Mouse (Mus musculus) gonadal fat pad, adult 2 months (tissue): ENCODE results near the gene Gm20388. TPM values are rescaled to one million over a fixed set of nuclear protein-coding genes. Genes with fewer than 3 reads are reported as not detected.

Experiments used
- DNase-seq: peaks from one replicate; pipeline ENCODE4 v3.0.0-alpha.2; 2012; ENCODE audit warnings: low read depth
- polyA plus RNA-seq: library from polyadenylated mRNA; depleted of rRNA; stranded (reverse); fragments of >200 nt; gene quantifications from 2 replicates; pipeline ENCODE4 v1.2.3, GENCODE M21; 2012

Gene Gm20388
- polyA plus RNA-seq, 1 experiment: 119 TPM

- DNase-seq: no peak
These were observed 3027.0 kb downstream of the Gm20388 start for GRCm38 (mm10) chr8:122937545-122938053.

DNA sequence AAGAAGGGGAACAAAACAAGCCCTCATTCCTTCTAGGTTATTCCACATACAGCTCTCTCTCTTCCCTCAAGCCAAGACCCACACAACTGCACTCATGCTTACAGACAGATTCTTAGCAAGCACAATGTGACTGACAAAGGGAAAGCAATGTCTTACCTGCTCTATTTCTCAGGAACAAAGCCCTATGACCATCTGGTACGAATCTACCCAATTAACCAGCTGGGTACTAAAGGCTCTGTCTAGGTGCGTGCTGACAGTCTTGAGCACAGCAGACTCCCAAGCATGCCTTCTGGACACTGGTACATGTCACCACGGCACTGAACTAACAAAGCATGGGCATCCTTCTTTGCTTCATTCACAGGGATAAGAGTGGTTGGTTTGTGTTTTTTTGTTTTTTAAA, 3027.5 kb downstream of the Gm20388 start:
- no peak for DNase-seq

DNA sequence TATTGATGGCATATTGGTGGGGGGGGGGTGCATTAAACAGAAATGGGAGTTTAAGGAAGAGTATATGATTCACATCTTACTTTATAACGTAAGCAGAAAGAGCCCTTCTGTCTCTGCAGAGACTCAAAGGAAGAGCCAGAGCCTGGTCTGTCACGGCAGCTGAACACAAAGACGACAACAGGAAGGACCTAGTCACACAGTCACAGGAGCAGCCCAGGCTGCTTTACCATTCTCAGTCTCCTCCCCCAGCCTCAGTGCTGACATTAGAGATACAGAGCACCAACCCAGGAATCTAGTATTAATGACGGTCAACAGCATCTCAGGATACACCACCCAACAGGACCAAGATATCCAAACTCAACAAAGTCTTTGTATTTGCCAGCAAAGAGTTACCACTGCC, 3027.9 kb downstream of the Gm20388 start:
- DNase-seq: no peak

DNA sequence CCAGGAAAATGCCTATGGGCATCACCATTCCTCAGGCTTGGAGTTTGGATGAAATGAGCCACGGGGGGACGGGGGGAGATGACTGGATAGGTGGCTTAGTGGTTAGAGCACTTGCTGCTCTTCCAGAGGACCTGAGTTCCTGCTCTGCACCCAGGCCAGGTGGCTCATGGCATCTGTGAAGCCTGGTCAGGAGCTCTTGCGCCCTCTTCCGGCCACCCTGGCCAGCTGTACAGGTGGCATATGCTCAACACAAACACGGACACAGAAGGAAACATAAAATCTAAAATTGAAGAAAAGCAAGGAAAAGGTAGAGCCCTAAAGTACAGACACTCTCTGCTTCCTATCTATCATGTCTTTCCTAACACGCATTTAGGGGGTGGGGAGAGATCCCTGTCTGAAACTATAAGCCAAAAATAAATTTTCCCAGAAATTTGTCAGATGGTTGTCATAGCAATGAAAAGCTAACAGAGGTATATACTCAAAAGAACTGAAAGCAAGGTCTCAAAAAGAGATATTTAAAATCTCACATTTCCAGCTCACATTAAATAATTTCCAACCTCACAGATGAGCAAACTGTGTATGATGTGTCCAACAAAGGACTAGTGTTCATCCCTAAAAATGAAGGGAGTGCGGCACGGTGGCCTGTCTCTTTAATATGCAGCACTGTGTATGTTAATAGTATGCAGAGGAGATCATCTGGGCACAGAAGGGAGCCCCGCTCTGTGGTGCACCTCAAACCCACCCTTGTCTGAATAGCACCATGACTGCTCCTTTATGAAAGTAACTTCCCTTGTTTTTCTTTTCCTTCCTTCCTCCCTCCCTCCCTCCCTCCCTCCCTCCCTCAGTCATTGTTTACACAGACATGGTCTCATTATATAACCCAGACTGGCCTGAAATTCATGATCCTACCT, 3032.4 kb downstream of the Gm20388 start:
- DNase-seq: no peak

DNA sequence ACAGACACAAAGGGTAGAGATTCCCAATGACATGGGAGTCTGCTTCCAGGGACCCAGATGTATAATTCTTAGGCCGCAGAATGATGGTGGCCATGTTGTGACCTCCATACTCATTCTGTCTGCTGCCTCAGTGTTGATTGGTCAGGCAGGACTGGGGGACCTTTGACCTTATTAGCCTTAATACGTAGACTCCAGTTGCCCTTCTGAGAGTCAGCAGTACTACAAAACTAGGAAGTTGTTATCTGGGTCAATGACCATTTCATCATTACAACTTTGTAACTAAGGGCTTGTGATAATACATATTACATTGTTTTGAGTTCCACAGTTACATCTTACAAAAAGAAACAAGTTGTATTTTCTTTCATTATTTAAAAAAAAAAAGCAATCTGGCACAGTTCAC, 3035.1 kb downstream of the Gm20388 start:
- DNase-seq: no peak

DNA sequence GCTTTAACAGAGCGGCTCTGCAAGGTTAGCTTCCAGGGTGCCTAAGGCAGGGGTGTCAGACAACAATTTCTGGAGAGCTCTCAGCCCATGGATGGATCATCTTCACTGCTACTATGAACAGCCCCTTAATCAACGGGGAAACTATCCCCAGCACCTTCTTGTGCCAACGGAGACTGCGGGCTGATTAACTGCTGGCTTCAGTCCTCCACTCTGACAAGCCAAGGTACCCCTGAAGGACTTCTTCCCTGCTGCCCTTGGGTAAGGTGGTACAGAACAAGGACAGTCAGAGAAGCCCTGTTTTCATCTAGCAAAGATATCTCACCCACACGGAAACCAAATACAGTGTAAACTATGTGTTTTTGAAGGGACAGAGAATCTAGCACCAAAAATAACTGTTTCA, 3039.1 kb downstream of the Gm20388 start:
- DNase-seq: no peak

DNA sequence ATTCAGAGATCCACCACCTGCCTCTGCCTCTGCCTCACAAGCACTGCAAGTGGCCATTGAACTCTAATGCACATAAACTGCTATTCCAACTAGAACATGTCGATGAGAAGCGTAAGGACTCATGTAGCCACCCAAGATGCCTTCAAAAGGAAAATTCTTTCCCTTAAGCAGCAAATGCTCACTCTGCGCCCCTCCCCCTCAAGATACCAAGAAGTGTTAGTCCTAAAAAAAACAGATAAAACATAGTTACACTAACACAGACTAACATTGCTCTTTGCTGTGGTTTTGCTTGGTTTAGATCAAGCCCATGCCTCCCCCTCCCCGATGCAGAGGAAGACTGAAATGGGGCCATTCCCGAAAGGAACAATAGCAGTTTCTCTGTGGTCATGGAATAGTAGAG, 3040.8 kb downstream of the Gm20388 start:
- DNase-seq: no peak

DNA sequence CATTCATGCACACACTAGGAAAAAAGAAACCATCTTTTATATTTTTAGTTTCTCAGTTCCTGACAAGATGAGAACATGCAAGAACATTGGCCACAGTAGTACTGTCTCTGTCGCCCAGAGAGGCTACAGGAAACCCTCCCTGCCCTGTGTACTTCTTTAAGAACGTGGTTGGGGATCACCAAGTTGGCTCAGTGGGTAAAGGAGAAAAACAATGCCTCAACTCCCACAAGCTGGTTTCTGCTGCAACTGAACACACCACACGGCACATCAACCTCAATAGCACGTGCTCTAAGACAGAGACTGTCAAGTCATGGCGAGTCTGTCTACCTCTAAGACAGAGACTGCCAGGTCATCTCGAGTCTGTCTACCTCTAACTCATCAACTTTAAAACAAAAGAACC, 3042.4 kb downstream of the Gm20388 start:
- no peak for DNase-seq

DNA sequence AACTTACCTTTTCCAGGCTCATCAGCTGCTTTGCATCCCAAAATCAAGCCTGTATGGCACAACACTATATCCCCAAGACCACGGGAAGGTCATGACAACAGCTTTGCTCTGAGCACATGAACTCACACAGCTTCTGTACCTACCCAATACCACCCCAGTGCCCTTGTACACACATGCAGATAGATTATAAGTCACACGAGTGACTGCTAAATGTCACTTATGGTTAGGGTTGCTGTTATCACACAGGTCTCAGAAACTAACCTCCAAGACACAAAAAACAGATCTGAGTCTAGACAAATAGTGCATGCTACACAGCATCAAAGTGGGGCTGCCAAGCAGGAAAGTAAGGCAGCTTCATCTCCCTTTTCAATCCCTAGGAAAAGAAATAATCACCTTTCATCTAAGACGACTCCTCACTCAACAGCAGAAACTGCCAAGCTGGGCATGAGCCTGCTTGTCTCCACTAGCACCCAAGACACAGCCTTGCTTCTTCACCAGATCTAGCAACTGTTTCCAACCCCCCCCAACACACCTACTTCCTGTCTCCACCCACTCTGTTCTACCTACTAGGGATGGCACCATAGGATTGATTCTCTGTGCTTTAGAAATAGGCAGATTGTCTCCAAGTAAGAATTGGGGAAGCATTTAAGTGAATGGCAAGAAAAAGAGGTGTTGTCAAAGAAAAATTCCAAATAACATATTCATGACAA, 3043.6 kb downstream of the Gm20388 start:
- DNase-seq: no peak

DNA sequence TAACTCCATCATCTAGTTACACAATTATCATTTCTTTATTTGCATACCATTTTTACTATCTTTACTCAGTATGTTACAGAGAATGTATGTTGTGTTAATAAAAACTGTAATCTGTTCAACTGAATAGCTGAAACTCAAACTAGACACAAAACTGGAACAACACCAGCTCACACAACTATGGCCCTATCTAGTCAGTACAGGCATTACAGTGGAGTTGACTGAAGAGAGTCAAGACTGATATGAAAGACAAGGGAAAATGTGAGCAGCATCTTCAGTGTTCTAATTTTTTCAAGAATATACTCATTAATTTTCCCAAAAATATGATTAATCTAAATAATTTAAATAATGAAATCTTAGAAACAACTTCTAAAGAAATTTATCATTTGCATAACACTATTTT, 3044.6 kb downstream of the Gm20388 start:
- no peak for DNase-seq

GRCm38 (mm10) chr8:122955997-122956396, 3045.4 kb downstream of the Gm20388 start:
- DNase-seq: no peak

- DNase-seq: no peak
These were observed 3049.7 kb downstream of the Gm20388 start for GRCm38 (mm10) chr8:122960323-122960722.

- no peak for DNase-seq
These were observed 3050.3 kb downstream of the Gm20388 start for GRCm38 (mm10) chr8:122960932-122961331.

GRCm38 (mm10) chr8:122961458-122961857, 3050.8 kb downstream of the Gm20388 start:
- DNase-seq: no peak

DNA sequence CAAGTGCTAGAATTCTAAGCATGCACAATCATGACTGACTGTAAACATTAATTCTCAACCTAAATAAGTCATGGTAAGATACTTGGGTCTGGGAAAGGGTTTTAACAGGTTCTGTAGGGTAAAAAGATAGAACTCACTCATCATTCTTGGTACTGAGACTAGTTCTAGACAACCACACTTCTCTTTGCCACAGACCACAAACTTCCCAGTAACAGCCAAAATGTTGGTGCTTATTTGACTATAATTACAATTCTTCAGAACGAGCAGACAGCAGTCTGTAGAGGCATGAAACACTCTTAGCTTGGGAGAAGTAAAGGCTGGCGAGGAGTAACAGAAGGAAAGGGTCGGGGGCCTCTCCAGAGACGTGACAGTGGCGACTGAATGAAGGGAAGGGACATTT, 3051.4 kb downstream of the Gm20388 start:
- DNase-seq: no peak

DNA sequence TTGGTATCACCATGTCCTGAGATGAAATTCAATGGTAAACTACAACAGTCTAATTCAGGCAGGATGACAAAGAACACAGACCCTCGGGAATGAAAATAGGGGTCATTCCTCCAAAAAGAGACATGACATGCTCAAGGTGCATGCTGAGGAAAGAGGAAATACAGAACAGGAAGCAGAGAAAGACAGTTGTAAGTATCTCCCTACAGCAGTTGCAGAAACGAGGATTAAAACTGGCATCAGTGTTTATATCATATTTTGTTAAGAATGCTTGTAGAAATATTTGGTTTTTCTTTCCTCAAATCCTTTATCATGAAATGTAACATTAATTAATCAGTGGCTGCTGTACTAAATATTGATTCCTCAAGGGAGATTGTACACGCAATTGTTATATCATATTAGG, 3056.0 kb downstream of the Gm20388 start:
- DNase-seq: no peak

- DNase-seq: no peak
These were observed 3057.5 kb downstream of the Gm20388 start for GRCm38 (mm10) chr8:122968145-122968544.

DNA sequence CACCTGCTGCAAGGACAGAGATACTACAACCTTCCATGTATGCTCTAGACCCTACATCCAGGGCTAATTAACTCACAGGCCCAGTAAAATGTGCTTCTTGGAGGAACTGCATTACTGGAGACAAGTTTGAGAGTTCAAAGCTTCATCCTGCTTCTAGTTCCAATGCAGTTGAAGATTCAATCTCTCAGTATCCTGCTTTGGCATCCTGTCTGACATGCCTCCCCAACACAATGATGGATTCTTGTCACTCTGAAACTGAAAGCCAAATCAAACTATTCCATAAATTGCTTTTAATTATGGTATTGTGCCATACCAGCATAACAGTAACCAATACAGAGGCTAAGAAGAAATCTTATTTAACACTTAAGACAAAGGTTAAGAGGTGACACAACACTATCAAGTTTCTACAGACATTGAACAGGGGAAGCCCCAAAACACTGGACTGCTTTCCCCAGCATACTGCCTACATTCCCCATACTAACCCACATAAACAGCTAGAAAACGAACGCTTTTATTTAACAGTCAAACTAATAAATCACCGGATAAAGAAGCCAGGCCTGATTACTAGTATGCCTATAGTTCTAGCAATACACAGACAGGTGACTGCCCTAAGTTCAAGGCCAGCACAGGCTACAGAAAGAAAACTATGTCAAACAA, 3059.5 kb downstream of the Gm20388 start:
- DNase-seq: no peak

GRCm38 (mm10) chr8:122976046-122976445, 3065.4 kb downstream of the Gm20388 start:
- DNase-seq: no peak

DNA sequence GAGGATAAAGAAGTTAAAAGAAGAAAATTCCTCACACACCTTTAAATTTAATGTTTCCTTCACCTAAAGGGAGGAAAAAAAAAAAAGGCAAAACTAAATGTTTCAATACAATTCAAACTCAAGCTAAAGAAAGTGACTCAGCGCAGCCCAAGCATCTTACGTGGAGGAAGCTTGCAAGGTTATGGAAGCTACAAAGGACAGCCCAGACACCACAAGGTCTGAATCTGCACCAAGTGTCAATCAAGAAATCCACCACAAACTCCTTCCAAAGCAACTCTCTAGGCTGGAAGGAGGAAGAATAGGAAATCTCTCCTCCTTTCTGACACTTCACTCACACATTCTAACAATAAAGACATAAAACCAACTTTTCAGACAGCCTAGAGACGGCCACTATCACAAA, 3068.8 kb downstream of the Gm20388 start:
- DNase-seq: no peak

DNA sequence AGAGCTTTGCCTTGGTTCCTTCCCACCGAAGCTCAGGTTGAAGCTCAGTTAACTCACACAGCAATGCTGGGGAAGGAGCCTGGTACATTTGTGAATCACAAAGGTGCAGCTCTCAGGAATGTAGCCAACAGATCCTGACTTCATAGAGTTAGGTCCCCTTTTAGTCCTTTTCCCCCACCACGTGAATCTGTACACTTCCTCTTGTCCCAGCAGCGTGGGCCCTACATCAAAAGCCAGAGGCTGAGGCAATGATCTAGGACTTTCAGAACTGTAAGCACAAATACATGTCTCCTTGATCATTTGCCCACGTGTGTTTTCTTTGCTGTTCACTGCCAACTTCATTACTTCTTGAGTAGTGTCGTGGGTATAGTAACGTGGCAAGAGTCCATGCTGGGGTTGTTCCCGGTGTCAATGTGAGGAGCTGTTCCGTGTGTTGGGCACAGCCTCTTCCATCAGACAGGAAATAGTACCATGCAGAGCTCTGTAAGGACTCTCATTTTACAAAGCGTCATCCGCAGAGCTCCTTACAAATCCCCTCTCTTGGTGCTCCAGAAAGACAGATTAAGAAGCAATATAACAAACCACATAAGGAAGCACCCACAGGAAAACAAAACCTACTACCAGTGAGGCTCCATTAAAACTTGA, 3069.3 kb downstream of the Gm20388 start:
- no peak for DNase-seq

- no peak for DNase-seq
These were observed 3071.0 kb downstream of the Gm20388 start for GRCm38 (mm10) chr8:122981646-122982045.
